Mouse (Mus musculus) neural tube, embryonic 13.5 days (tissue): ENCODE measurements at regions not wholly inside any gene's neighbourhood (a gene's known extent, or its start where the extent isn't known, plus 50 kb on each side); places are given as distances from the start of the nearest gene placed in this dataset.

Source experiments
- ATAC-seq: fragments of 200-750 bp; cut with Nextera tagmentation; 2 replicates; pipeline ENCODE4 v1.8.0; 2017; ENCODE audit warnings: low read depth, mild to moderate bottlenecking, moderate TSS enrichment, moderate library complexity
- H3K27ac ChIP-seq: fragments of 300-500 bp; sonication (generic); replicated peaks from 2 replicates; pipeline ENCODE4 v1.5.1; 2015; ENCODE audit warnings: moderate library complexity, mild to moderate bottlenecking, inconsistent platforms
- H3K27me3 ChIP-seq: fragments of 300-500 bp; sonication (generic); 2 replicates; pipeline ENCODE4 v1.6.1; 2015; ENCODE audit warnings: mild to moderate bottlenecking, inconsistent platforms
- H3K36me3 ChIP-seq: fragments of 300-500 bp; sonication (generic); 2 replicates; pipeline ENCODE4 v1.6.1; 2015; ENCODE audit warnings: mild to moderate bottlenecking, inconsistent platforms
- H3K4me1 ChIP-seq: fragments of 300-500 bp; sonication (generic); replicated peaks from 2 replicates; pipeline ENCODE4 v1.6.1; 2015; ENCODE audit warnings: inconsistent platforms
- H3K4me2 ChIP-seq: fragments of 300-500 bp; sonication (generic); 2 replicates; pipeline ENCODE4 v1.6.1; 2015; ENCODE audit warnings: inconsistent platforms, mild to moderate bottlenecking, moderate library complexity
- H3K4me3 ChIP-seq: fragments of 300-500 bp; sonication (generic); 2 replicates; pipeline ENCODE4 v1.5.1; 2015; ENCODE audit warnings: mild to moderate bottlenecking, inconsistent platforms
- H3K9ac ChIP-seq: fragments of 300-500 bp; sonication (generic); 2 replicates; pipeline ENCODE4 v1.6.1; 2015; ENCODE audit warnings: moderate library complexity, mild to moderate bottlenecking, inconsistent platforms
- H3K9me3 ChIP-seq: fragments of 300-500 bp; sonication (generic); 2 replicates; pipeline ENCODE4 v1.6.1; 2016; ENCODE audit warnings: inconsistent platforms
- WGBS: fragments of 180-500 bp; shearing (Covaris S2); methylation state at CpG from one replicate; pipeline ENCODE4 v1.1.7; 2015; 5-methylcytosine and 5-hydroxymethylcytosine counted together

DNA sequence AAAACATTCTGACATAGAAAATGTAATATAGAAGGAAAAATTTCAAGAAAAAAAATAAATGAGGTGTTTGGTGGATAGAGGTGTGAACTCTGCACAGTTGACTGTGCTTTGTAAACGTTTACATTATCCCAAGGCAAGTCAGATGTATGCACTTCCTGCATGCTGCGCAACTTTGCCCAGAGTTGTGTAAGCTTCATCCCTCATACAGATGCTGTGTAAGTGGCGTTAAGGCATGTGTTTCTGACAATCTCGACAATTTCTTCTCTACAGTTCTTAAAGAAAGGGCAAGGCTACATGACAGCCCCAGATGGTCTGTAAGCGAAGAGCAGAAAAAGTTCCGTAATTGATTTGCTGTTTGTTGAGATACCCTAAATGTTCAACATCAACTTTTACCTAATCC is 476.6 kb upstream of the Pitx2 start:
- no peak overlapping the region for H3K4me2 ChIP-seq
- 90% methylated on average over 6 of the region's 6 CpGs for WGBS

DNA sequence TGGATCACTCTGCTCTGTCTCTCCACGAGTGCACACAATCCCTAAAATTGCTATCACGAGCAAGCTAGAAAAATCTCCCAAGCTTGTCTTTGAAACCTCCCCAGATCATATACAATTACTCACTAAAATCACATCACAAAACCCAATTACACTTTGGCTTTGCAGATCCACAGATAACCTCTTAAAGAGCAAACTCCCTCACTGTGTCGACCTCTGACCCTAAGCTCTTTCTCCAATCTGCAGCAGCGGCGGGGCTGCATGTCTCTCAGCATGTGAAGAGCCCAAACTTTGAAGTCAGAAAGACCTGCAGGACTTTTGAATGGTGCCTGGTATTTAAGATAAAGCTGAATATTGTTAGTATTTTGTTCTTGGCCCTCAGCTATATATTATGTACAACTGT is 479.4 kb upstream of the Pitx2 start:
- Histone ChIP-seq H3K9me3 (no peaks in the 10 kb centered on the region), H3K36me3 (no peaks in the 10 kb centered on the region), H3K27me3 (no peaks in the 10 kb centered on the region), H3K4me2 (no peak overlapping the region), H3K4me3 (no peak overlapping the region), H3K9ac (no peak overlapping the region), H3K27ac (no peak overlapping the region), H3K4me1 (no peaks in the 10 kb centered on the region)
- 54% methylated on average over 5 of the region's 5 CpGs for WGBS
- no peak for ATAC-seq

More for the DNA sequence above, 476.6 kb upstream of the Pitx2 start:
- H3K27me3 ChIP-seq: no peaks in the 10 kb centered on the region
- ATAC-seq: no peak
- no peaks in the 10 kb centered on the region for H3K9me3 ChIP-seq
- no peak overlapping the region for H3K9ac ChIP-seq
- H3K36me3 ChIP-seq: no peaks in the 10 kb centered on the region
- H3K27ac ChIP-seq: no peak overlapping the region
- H3K4me3 ChIP-seq: no peak overlapping the region
- no peaks in the 10 kb centered on the region for H3K4me1 ChIP-seq

DNA sequence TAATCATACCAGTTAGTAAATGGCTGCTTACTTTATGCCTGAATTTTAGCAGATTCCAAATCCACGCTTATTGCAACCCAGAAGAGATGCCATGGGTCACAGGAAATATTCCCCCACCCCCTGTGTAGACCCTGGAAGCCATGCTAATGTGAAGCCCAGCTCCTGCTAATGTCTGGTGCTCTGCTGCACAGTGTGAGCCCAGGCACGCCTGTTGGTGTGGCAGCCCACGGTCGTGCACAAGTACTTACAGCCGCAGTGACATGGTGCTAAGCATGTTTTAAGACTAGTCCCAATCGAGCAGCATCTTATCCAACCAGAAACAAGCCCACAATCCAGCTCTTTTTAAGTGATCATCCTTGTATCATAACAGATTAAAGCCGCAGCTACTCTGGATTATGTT is 480.5 kb upstream of the Pitx2 start:
- H3K4me1 ChIP-seq: no peaks in the 10 kb centered on the region
- no peak for ATAC-seq
- 75% methylated on average over 7 of the region's 7 CpGs for WGBS

DNA sequence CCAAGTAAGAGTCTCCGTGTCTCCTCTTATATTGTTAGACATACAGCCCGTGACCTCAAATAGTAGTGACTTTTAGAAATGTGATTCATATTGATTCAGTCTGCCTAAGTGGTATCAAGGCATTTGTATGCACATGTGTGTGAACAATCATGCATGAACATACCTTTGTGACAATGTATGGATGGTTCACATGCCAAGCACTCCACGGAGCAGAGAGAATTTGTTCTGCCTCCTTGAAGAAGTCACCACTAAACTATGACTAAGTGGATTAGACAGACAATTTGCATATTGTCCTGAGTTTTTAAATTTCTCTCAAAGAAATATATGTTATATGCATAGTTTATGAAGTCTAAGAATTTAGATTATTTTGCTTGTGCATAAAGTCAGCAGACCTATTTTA is 492.4 kb upstream of the Pitx2 start:
- no peaks in the 10 kb centered on the region for H3K4me1 ChIP-seq
- H3K4me2 ChIP-seq: no peak overlapping the region
- no peaks in the 10 kb centered on the region for H3K27me3 ChIP-seq
- 86% methylated on average over 3 of the region's 3 CpGs for WGBS
- no peak for ATAC-seq
- H3K27ac ChIP-seq: no peak overlapping the region
- no peaks in the 10 kb centered on the region for H3K36me3 ChIP-seq
- no peak overlapping the region for H3K4me3 ChIP-seq
- no peaks in the 10 kb centered on the region for H3K9me3 ChIP-seq
- H3K9ac ChIP-seq: no peak overlapping the region

More for the DNA sequence above, 480.5 kb upstream of the Pitx2 start:
- Histone ChIP-seq H3K4me2 (no peak overlapping the region), H3K9me3 (no peaks in the 10 kb centered on the region), H3K27ac (no peak overlapping the region), H3K9ac (no peak overlapping the region), H3K4me3 (no peak overlapping the region), H3K36me3 (no peaks in the 10 kb centered on the region), H3K27me3 (no peaks in the 10 kb centered on the region)

DNA sequence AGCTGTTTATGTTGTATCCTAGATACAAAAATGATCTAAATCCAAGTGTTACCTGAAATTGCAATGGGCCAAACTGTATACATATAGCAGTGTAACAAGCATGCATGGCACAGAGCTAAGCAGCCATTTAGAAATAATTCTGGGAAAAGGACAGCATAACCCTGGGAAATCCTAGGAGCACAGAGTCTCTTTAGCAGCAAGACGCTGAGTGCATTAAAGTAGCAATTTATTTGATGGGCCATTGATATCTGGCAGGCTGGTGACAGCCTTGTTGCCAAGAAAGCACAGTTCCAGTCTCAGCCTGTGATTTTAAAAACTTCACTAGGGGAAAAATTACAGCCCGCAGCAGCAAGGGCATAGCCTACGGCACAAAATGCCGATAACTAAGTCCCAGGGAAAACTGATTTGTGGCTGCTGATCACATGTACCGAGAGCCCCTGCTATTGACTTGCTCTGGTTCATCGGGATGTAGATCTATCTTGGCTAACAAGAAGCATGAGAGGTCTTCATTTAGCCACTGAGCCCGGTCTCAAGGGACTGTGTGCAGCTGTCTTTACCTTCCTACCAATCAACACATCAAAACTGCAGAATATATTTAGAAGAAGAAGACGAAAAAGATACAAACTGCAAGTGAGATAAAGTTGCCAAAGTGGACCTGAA is 531.1 kb upstream of the Pitx2 start:
- no peak overlapping the region for H3K4me3 ChIP-seq
- no peaks in the 10 kb centered on the region for H3K9me3 ChIP-seq
- peak; percentile 56; the same call in 1 of the 2 replicates for ATAC-seq
- 54% methylated on average over 8 of the region's 8 CpGs for WGBS
- no peaks in the 10 kb centered on the region for H3K36me3 ChIP-seq
- H3K27ac ChIP-seq: 0 out of 2 replicates have a peak overlapping the region, but pooled peaks have one; percentile 23
- H3K4me1 ChIP-seq: peaks cover 8% of the 10 kb centered on the region; the same call in 1 of the 2 replicates
- H3K9ac ChIP-seq: no peak overlapping the region
- 0 out of 2 replicates have a peak overlapping the region, but pooled peaks have one; percentile 20 for H3K4me2 ChIP-seq
- no peaks in the 10 kb centered on the region for H3K27me3 ChIP-seq

DNA sequence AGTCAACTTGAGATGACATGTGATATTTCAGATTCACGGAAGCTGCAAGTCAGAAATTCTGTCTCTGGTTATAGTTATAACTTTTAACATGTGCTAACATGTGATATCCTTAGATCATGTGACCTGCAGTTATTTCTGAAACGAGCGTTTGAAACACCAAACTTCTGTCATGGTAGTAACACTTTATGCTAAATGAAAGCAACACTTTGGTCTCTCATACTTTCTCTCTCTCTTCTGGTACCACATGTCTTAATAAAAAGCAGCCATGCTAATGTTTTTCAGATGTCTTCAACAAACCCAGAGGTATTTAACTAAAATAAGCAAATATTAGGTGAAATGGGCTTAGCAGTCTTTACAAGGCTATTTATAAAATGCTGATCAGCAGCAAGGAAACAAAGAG is 534.5 kb upstream of the Pitx2 start:
- Histone ChIP-seq H3K9ac (no peak overlapping the region), H3K4me3 (no peak overlapping the region), H3K4me1 (peaks cover 8% of the 10 kb centered on the region; the same call in 1 of the 2 replicates), H3K27ac (no peak overlapping the region), H3K4me2 (no peak overlapping the region), H3K36me3 (no peaks in the 10 kb centered on the region), H3K27me3 (no peaks in the 10 kb centered on the region), H3K9me3 (no peaks in the 10 kb centered on the region)
- ATAC-seq: no peak
- WGBS: 83% methylated on average over 3 of the region's 3 CpGs

DNA sequence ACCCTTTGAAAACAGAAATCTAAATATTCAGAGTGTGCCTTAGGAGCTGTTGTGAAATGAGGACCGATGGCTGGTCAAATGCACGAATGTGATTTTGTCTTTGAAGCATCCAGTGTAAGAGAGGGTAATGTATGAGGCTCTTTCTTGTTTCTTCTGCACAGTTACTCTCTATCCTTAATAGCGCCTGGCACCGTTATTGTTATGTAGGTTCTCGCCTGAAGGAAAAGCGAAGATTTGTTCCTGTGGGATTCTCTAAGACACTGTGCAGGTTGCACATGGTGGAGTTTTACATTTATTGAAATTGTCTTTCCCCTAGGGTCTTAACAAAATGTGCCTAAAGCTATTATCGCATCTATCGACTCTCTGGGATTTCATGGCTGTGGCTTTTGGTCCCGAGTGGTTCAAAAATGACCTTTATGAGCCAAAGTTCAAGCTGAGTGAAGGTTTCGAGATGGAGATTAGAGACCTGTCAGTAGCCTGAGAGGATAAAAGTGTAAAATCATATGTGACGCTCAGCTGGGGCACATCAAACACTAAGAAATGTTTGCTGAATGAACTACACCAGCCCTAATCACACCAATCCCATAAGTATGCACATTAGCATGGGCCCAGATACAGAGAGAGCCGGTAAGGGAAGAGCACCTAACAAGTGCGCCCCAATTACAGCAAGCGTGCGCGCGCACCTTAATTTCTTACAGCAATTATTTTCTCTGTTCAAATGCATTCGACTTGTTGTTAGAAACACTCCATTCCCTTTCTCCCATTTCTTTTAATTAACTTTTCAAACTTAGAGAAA is 562.5 kb upstream of the Pitx2 start:
- H3K9ac ChIP-seq: no peak overlapping the region
- no peak overlapping the region for H3K27ac ChIP-seq
- no peak overlapping the region for H3K4me2 ChIP-seq
- H3K4me3 ChIP-seq: no peak overlapping the region
- no peaks in the 10 kb centered on the region for H3K27me3 ChIP-seq
- H3K36me3 ChIP-seq: no peaks in the 10 kb centered on the region
- ATAC-seq: peak; percentile 59; the same call in 1 of the 2 replicates
- WGBS: 78% methylated on average over 18 of the region's 18 CpGs
- H3K4me1 ChIP-seq: no peaks in the 10 kb centered on the region
- no peaks in the 10 kb centered on the region for H3K9me3 ChIP-seq

DNA sequence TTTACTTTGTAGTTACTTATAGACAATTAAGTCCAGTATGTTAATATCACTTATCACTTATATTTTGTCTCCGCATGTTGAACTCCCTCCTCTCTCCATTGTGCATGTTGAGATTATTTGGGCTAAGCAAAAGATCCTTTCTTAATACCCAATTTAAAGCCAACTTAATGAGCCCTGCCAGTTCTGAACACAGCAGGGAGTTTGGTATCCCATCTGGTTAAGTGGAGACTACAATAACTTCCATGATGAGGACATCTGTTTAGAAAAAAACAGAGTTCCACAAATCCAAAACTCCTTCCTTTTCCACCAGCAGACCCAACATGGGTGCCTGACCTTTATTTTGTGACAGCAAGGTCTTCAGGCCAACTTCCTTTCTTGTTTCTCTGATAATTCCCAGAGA is 572.0 kb upstream of the Pitx2 start:
- no peak for ATAC-seq
- Histone ChIP-seq H3K36me3 (no peaks in the 10 kb centered on the region), H3K27ac (no peak overlapping the region), H3K4me2 (no peak overlapping the region), H3K27me3 (no peaks in the 10 kb centered on the region), H3K4me1 (no peaks in the 10 kb centered on the region), H3K9ac (no peak overlapping the region), H3K4me3 (no peak overlapping the region), H3K9me3 (no peaks in the 10 kb centered on the region)
- WGBS: 93% methylated on average over 1 of the region's 1 CpGs

DNA sequence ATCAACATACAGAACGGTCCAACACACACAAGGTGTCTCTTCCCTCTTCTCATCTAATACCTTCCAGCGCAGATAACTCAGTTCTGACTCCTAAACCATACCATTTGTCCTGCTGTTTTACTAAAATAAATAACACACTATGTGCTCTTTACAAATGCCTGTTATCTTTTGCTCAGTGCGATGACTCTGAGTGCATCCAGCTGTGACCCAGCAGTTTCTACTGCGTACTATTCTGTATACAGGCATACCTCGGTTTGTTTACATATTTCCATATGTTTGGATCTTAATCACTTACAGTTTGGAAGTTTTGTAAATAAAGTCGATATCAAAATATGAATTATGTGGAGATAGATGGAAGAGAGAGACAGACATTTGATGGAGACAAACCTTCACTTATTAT is 583.0 kb upstream of the Pitx2 start:
- H3K27me3 ChIP-seq: no peaks in the 10 kb centered on the region
- H3K9ac ChIP-seq: no peak overlapping the region
- H3K4me1 ChIP-seq: no peaks in the 10 kb centered on the region
- no peaks in the 10 kb centered on the region for H3K36me3 ChIP-seq
- 81% methylated on average over 6 of the region's 6 CpGs for WGBS
- no peak for ATAC-seq
- H3K4me2 ChIP-seq: no peak overlapping the region
- H3K27ac ChIP-seq: no peak overlapping the region
- no peaks in the 10 kb centered on the region for H3K9me3 ChIP-seq
- no peak overlapping the region for H3K4me3 ChIP-seq

DNA sequence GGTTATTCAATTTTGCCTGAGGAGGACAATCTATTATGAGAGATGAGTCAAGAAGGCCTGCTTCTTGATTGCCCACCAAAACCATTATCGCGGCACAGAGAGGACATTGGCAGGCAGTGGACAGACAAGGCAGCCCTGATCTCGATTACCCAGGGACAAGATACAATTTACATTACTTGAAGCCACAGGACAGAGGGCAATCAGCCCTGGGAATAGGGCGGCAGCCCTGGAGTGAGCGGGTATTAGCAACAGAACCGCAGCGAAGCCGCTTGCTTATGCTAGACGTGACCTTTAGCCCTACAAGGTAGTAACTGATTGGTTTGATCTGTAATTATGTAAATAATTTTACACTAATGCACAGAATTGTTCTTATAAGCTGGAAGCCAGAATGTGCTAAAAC is 586.0 kb upstream of the Pitx2 start:
- Histone ChIP-seq H3K9me3 (no peaks in the 10 kb centered on the region), H3K9ac (no peak overlapping the region), H3K27me3 (no peaks in the 10 kb centered on the region), H3K36me3 (no peaks in the 10 kb centered on the region), H3K4me3 (no peak overlapping the region), H3K27ac (no peak overlapping the region), H3K4me1 (no peaks in the 10 kb centered on the region), H3K4me2 (no peak overlapping the region)
- 76% methylated on average over 9 of the region's 9 CpGs for WGBS
- ATAC-seq: no peak

DNA sequence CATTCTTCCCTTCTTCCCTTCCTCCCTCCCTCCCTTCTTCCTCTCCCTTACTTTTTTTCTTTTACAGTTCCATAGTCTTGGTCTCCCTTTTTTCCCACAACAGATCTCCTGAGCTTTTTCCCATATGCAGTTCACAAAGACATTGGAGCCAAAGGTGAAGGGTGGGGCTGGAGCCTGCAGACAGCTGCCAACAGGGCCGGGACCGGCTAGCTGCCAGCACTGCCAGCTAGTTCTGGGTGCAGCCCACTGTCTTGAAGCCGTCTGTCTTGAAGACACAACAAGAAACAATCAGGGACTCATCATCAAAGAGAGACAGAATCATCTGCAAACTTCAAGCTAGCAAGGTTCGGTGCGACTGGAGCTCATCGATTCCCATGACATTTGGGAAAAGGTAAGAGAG is 588.9 kb upstream of the Pitx2 start:
- Histone ChIP-seq H3K4me1 (no peaks in the 10 kb centered on the region), H3K27ac (no peak overlapping the region), H3K27me3 (no peaks in the 10 kb centered on the region), H3K9ac (no peak overlapping the region), H3K36me3 (no peaks in the 10 kb centered on the region), H3K4me2 (no peak overlapping the region), H3K9me3 (no peaks in the 10 kb centered on the region), H3K4me3 (no peak overlapping the region)
- ATAC-seq: no peak
- WGBS: 87% methylated on average over 6 of the region's 6 CpGs

DNA sequence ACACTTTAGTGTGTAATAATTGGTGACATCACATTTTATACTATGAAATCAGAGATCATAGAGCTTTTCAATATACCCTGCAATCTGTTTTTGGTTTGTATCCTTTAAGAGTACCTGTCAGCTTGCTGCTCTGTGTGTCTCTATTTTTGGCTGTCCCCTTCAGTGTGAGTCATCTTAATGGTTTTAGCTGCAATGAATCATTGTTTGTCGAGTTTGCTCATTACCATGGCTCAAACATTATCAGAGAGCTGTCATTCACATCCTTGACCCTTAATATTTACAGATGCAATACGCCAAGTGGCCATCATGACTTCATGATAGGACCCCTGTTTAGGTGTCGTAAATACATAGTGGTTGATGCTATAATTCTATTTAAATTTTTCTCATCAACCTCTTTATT is 591.0 kb upstream of the Pitx2 start:
- Histone ChIP-seq H3K36me3 (no peaks in the 10 kb centered on the region), H3K27me3 (no peaks in the 10 kb centered on the region), H3K9me3 (no peaks in the 10 kb centered on the region), H3K9ac (no peak overlapping the region), H3K27ac (no peak overlapping the region), H3K4me1 (no peaks in the 10 kb centered on the region), H3K4me2 (no peak overlapping the region), H3K4me3 (no peak overlapping the region)
- WGBS: 85% methylated on average over 3 of the region's 3 CpGs
- no peak for ATAC-seq
